Mouse (Mus musculus) small intestine, adult 2 months (tissue): Measurements from ENCODE around the gene Rims1.

Experiments
- CTCF ChIP-seq: fragments of 200-500 bp; IDR thresholded peaks from 2 replicates; pipeline ENCODE4 v1.5.1; 2012; ENCODE audit warnings: low read depth, mild to moderate bottlenecking, control low read depth, inconsistent platforms, low read length, moderate library complexity, mixed read lengths; ENCODE audit not compliant: insufficient replicate concordance, insufficient read length; ENCODE audit errors: extremely low read depth
- POLR2A ChIP-seq: fragments of 200-500 bp; IDR thresholded peaks from 2 replicates; pipeline ENCODE4 v1.6.1; 2012; ENCODE audit warnings: low read depth, mild to moderate bottlenecking, control low read depth, inconsistent platforms, low read length, moderate library complexity

DNA sequence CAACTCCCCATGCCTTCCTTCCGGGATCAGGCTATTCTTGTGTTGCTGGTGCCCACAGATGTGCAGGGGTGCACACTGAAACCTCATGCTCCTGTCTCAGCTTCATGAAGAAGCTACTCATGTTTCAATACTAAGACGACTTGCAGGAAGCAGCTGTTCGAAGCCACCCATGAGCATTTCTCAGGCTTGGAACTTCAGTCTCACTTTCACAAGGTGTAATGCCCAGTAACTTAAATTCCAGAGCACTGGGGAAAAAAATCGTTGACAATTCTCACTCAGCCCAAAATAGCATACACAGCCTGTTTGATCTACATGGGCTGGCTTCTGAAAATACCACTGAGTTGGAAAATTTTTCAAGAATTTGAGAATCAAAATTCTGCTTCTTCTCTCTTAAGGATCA lies 77.6 kb downstream of the Rims1 start:
- TF ChIP-seq POLR2A (no peak), CTCF (no peak)
